Mouse (Mus musculus): Measurements from ENCODE around the gene 1700040F15Rik. TPM values are rescaled to one million over a fixed set of nuclear protein-coding genes. Genes with fewer than 3 reads are reported as not detected.
"Not testable (repeated sequence)": the region's sequence is repeated elsewhere in the genome, so short reads cannot be mapped to it uniquely, and the experiment has no call there.

1700040F15Rik gene
- total RNA-seq (2014; fragmentation: Nextera tagmentation) (not detected in 2 replicates), total RNA-seq (2017) (not detected in 2 replicates)

DNA sequence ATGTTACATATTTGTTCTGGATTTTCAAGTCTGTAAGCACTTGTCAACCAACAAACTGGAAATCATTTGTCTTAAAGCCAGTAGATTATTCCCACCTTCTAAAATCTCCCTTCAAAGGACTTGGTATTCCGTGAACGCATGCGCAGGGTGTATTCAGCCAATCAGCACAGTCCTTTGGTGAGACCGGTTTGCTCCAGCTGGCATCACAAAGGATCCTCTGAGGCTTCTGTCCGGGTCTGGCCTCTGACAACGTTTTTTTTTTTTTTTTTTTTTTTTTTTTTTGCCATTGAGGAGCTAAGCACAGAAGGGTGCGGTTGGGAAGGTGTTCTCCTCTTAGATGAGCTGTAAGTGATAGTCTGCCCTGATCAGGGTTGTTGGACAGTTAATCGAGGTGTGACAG, at the start of gene 1700040F15Rik:
1700040F15Rik (plus strand) TSS at position 301 of the 400 bp plus-strand sequence.
- ATAC-seq (replicated peaks; ENCODE audit: poor library complexity, severe bottlenecking), result not testable (repeated sequence)
